Mouse (Mus musculus): ENCODE measurements around the gene Otop2. TPM values are rescaled to one million over a fixed set of nuclear protein-coding genes. Genes with fewer than 3 reads are reported as not detected.
A peak's percentile ranks its signal among the peaks of the same experiment; 100 is the strongest.

Otop2 gene
- total and polyA plus RNA-seq, 3 experiments, result not detected

DNA sequence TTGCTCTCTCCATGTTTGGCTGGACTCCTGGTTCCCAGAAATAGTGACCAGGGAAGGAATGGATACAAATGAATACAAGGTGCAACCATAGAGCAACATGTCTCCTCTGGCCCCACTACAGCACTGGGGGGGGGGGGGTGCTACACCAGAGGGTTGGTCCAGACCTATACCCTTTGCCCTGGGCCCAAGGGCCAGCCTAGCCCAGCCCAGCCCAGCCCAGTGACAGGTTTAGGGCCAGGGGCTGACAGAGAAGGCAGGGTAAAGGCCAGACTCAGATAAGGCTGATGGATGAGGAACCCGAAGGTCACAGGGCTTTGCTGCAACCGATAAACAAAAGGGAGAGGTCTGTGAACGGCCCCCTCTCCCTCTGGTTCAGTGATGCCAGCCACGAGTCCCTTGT lies 43.0 kb downstream of the Otop2 start:
- H3K79me2 ChIP-seq (ENCODE audit: control insufficient read depth, insufficient read depth, low read length, poor library complexity), result no peaks in the 10 kb centered on the region
- no peak overlapping the region for H3K9ac ChIP-seq (ENCODE audit: control insufficient read depth, low read depth, low read length, poor library complexity, severe bottlenecking)
- no peaks in the 10 kb centered on the region for H3K27me3 ChIP-seq (ENCODE audit: control insufficient read depth in 1 of 2, insufficient read depth in 2 of 2, low read length in 2 of 2)
- DNase-seq (ENCODE audit: low read depth, low spot score), result no peak
- no peaks in the 10 kb centered on the region for H3K9me3 ChIP-seq (replicated peaks; ENCODE audit: insufficient read depth, low read length)
- H3K36me3 ChIP-seq (ENCODE audit: control insufficient read depth in 1 of 2, insufficient read depth in 2 of 2, low read length in 2 of 2), result peaks cover 0 to 2% of the 10 kb centered on the region in 2 experiments; a peak in 1 of 4 replicates
- TF ChIP-seq BHLHE40 (IDR thresholded peaks at IDR 0.05; ENCODE audit: borderline replicate concordance, low read depth, low read length) (no peak), MYC (IDR thresholded peaks at IDR 0.05; ENCODE audit: low read depth, low read length) (no peak), ETS1 (IDR thresholded peaks at IDR 0.05; ENCODE audit: low read depth, low read length) (no peak), NELFE (IDR thresholded peaks at IDR 0.05; ENCODE audit: low read depth, low read length) (no peak), POLR2AphosphoS5 (IDR thresholded peaks at IDR 0.05; ENCODE audit: borderline replicate concordance, low read depth, low read length) (no peak), SMC3 (IDR thresholded peaks at IDR 0.05; ENCODE audit: low read depth, low read length) (no peak), ZNF384 (IDR thresholded peaks at IDR 0.05; ENCODE audit: low read depth, low read length) (no peak), CHD2 (IDR thresholded peaks at IDR 0.05; ENCODE audit: low read length) (no peak), EP300 (IDR thresholded peaks at IDR 0.05; ENCODE audit: low read depth in 1 of 2, low read length in 2 of 2) (no peak), TCF12 (IDR thresholded peaks at IDR 0.05; ENCODE audit: low read depth, low read length) (no peak), ZC3H11A (IDR thresholded peaks at IDR 0.05; ENCODE audit: low read depth, low read length) (no peak), GATA1 (IDR thresholded peaks at IDR 0.05; ENCODE audit: low read depth, low read length) (no peak), USF1 (IDR thresholded peaks at IDR 0.05; ENCODE audit: low read depth, low read length) (no peak), ELF1 (IDR thresholded peaks at IDR 0.05; ENCODE audit: low read depth, low read length) (no peak), USF2 (IDR thresholded peaks at IDR 0.05; ENCODE audit: borderline replicate concordance in 1 of 2, insufficient read depth in 1 of 2, low read depth in 1 of 2, low read length in 2 of 2) (no peak), CHD1 (IDR thresholded peaks at IDR 0.05; ENCODE audit: low read depth, low read length) (no peak)
- H3K4me1 ChIP-seq (ENCODE audit: control insufficient read depth in 1 of 2, insufficient read depth in 2 of 2, low read length in 2 of 2), result peaks cover 2 to 21% of the 10 kb centered on the region in 2 experiments; a peak in 2 of 4 replicates
- H3K4me3 ChIP-seq (ENCODE audit: control insufficient read depth in 1 of 2, insufficient read depth in 1 of 2, low read depth in 2 of 2, low read length in 2 of 2), result no peak overlapping the region
- H3K27ac ChIP-seq (ENCODE audit: control insufficient read depth, low read depth, low read length), result no peak overlapping the region

DNA sequence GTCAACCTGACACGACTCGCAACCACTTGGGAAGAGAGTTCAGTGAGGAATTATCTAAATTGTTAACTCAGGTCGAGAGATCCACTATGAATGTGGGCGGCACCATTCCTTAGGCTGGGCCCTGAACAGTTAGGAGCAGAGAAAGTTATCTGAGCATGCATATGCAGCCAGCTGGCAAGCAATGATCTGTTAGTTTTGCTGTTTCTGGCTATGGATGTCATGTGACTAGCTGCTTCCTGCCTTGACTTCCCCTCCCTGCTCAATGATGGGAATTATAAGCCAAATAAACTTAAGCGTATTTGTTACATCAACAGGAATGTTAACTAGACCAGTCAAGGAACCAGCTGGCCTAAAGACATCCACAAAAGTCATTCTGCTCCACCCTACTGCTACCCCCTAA lies 46.4 kb downstream of the Otop2 start:
- Histone ChIP-seq H3K9me3 (replicated peaks; ENCODE audit: insufficient read depth, low read length) (no peaks in the 10 kb centered on the region), H3K36me3 (ENCODE audit: control insufficient read depth in 1 of 2, insufficient read depth in 2 of 2, low read length in 2 of 2) (peaks cover 0 to under 1% of the 10 kb centered on the region in 2 experiments; a peak in 1 of 4 replicates), H3K27ac (ENCODE audit: control insufficient read depth, low read depth, low read length) (no peak overlapping the region), H3K27me3 (ENCODE audit: control insufficient read depth in 1 of 2, insufficient read depth in 2 of 2, low read length in 2 of 2) (no peaks in the 10 kb centered on the region), H3K4me1 (ENCODE audit: control insufficient read depth in 1 of 2, insufficient read depth in 2 of 2, low read length in 2 of 2) (peaks cover 2 to 11% of the 10 kb centered on the region in 2 experiments; a peak in 2 of 4 replicates), H3K9ac (ENCODE audit: control insufficient read depth, low read depth, low read length, poor library complexity, severe bottlenecking) (no peak overlapping the region), H3K79me2 (ENCODE audit: control insufficient read depth, insufficient read depth, low read length, poor library complexity) (no peaks in the 10 kb centered on the region), H3K4me3 (ENCODE audit: control insufficient read depth in 1 of 2, insufficient read depth in 1 of 2, low read depth in 2 of 2, low read length in 2 of 2) (no peak overlapping the region)
- TF ChIP-seq CTCF (IDR thresholded peaks at IDR 0.05 in 2 of 3, conservative IDR thresholded peaks at IDR 0.05 in 1 of 3; ENCODE audit: control insufficient read depth in 1 of 3, insufficient read depth in 1 of 3, low read depth in 2 of 3, low read length in 3 of 3, poor library complexity in 1 of 3, severe bottlenecking in 1 of 3), result no peak
- TF ChIP-seq ZC3H11A (IDR thresholded peaks at IDR 0.05; ENCODE audit: low read depth, low read length), result no peak
- no peak for TF ChIP-seq MYB (IDR thresholded peaks at IDR 0.05; ENCODE audit: low read depth, low read length)
- TF ChIP-seq TAL1 (IDR thresholded peaks at IDR 0.05; ENCODE audit: low read length), result 0 out of 2 replicates have a peak, but pooled peaks have one; percentile 7
- TF ChIP-seq MYC (IDR thresholded peaks at IDR 0.05; ENCODE audit: low read depth, low read length), result no peak
- TF ChIP-seq MXI1 (IDR thresholded peaks at IDR 0.05; ENCODE audit: low read depth, low read length), result no peak
- no peak for TF ChIP-seq RAD21 (IDR thresholded peaks at IDR 0.05; ENCODE audit: low read depth, low read length)
- TF ChIP-seq GATA1 (IDR thresholded peaks at IDR 0.05; ENCODE audit: low read depth, low read length), result no peak
- TF ChIP-seq E2F4 (IDR thresholded peaks at IDR 0.05; ENCODE audit: borderline replicate concordance, low read depth, low read length), result no peak
- TF ChIP-seq ELF1 (IDR thresholded peaks at IDR 0.05; ENCODE audit: low read depth, low read length), result no peak
- no peak for TF ChIP-seq GABPA (IDR thresholded peaks at IDR 0.05; ENCODE audit: low read depth, low read length)
- TF ChIP-seq EP300 (IDR thresholded peaks at IDR 0.05; ENCODE audit: low read depth in 1 of 2, low read length in 2 of 2), result peak; percentile 23 to 44; a peak in 3 of 4 replicates
- no peak for TF ChIP-seq HCFC1 (IDR thresholded peaks at IDR 0.05; ENCODE audit: low read depth, low read length)
- TF ChIP-seq SMC3 (IDR thresholded peaks at IDR 0.05; ENCODE audit: low read depth, low read length), result no peak
- TF ChIP-seq USF1 (IDR thresholded peaks at IDR 0.05; ENCODE audit: low read depth, low read length), result peak; percentile 81
- TF ChIP-seq KAT2A (conservative IDR thresholded peaks at IDR 0.05; ENCODE audit: low read depth, low read length), result no peak
- peak; percentile 53; the same call in 1 of the 2 replicates for TF ChIP-seq ETS1 (IDR thresholded peaks at IDR 0.05; ENCODE audit: low read depth, low read length)
- no peak for TF ChIP-seq POLR2AphosphoS5 (IDR thresholded peaks at IDR 0.05; ENCODE audit: borderline replicate concordance, low read depth, low read length)
- no peak for TF ChIP-seq CHD1 (IDR thresholded peaks at IDR 0.05; ENCODE audit: low read depth, low read length)
- no peak for TF ChIP-seq MAX (IDR thresholded peaks at IDR 0.05; ENCODE audit: low read length)
- no peak for TF ChIP-seq TCF12 (IDR thresholded peaks at IDR 0.05; ENCODE audit: low read depth, low read length)
- TF ChIP-seq USF2 (IDR thresholded peaks at IDR 0.05; ENCODE audit: borderline replicate concordance in 1 of 2, insufficient read depth in 1 of 2, low read depth in 1 of 2, low read length in 2 of 2), result no peak
- TF ChIP-seq NELFE (IDR thresholded peaks at IDR 0.05; ENCODE audit: low read depth, low read length), result no peak
- no peak for TF ChIP-seq CHD2 (IDR thresholded peaks at IDR 0.05; ENCODE audit: low read length)
- TF ChIP-seq MAZ (IDR thresholded peaks at IDR 0.05; ENCODE audit: low read depth, low read length), result no peak
- DNase-seq (ENCODE audit: low read depth, low spot score), result peak; percentile 44
